Mouse (Mus musculus) midbrain, embryonic 12.5 days (tissue): ENCODE results near the gene Lmntd1. TPM values are rescaled to one million over a fixed set of nuclear protein-coding genes. Genes with fewer than 3 reads are reported as not detected.

Source experiments
- ATAC-seq: fragments of 200-750 bp; cut with Nextera tagmentation; 2 replicates; pipeline ENCODE4 v1.8.0; 2017; ENCODE audit warnings: low read depth, moderate TSS enrichment, moderate library complexity; ENCODE audit not compliant: low FRiP score
- H3K27ac ChIP-seq: fragments of 300-500 bp; sonication (generic); replicated peaks from 2 replicates; pipeline ENCODE4 v1.5.1; 2016; ENCODE audit warnings: mild to moderate bottlenecking
- H3K27me3 ChIP-seq: fragments of 300-500 bp; sonication (generic); 2 replicates; pipeline ENCODE4 v1.6.1; 2016; ENCODE audit warnings: mild to moderate bottlenecking
- H3K36me3 ChIP-seq: fragments of 300-500 bp; sonication (generic); 2 replicates; pipeline ENCODE4 v1.6.1; 2016
- H3K4me1 ChIP-seq: fragments of 300-500 bp; sonication (generic); 2 replicates; pipeline ENCODE4 v1.6.1; 2016
- H3K4me2 ChIP-seq: fragments of 300-500 bp; sonication (generic); replicated peaks from 2 replicates; pipeline ENCODE4 v1.6.1; 2016; ENCODE audit warnings: mild to moderate bottlenecking, moderate library complexity
- H3K4me3 ChIP-seq: fragments of 300-500 bp; sonication (generic); 2 replicates; pipeline ENCODE4 v1.5.1; 2016; ENCODE audit warnings: mild to moderate bottlenecking
- H3K9ac ChIP-seq: fragments of 300-500 bp; sonication (generic); replicated peaks from 2 replicates; pipeline ENCODE4 v1.6.1; 2016; ENCODE audit warnings: mild to moderate bottlenecking, moderate library complexity
- H3K9me3 ChIP-seq: fragments of 300-500 bp; sonication (generic); 2 replicates; pipeline ENCODE4 v1.6.1; 2016; ENCODE audit warnings: mild to moderate bottlenecking
- WGBS: fragments of 180-500 bp; shearing (Covaris S2); methylation state at CpG from one replicate; pipeline ENCODE4 v1.1.7; 2016; 5-methylcytosine and 5-hydroxymethylcytosine counted together
- polyA plus RNA-seq: library from polyadenylated mRNA; unstranded; fragments of >200 nt; fragmentation: Nextera tagmentation; extraction: Ambion mirVana; gene quantifications from 2 replicates; pipeline ENCODE4 v1.2.1, GENCODE M21; 2016

Lmntd1 gene
- polyA plus RNA-seq = 0.43 and 0.46 TPM in 2 replicates

DNA sequence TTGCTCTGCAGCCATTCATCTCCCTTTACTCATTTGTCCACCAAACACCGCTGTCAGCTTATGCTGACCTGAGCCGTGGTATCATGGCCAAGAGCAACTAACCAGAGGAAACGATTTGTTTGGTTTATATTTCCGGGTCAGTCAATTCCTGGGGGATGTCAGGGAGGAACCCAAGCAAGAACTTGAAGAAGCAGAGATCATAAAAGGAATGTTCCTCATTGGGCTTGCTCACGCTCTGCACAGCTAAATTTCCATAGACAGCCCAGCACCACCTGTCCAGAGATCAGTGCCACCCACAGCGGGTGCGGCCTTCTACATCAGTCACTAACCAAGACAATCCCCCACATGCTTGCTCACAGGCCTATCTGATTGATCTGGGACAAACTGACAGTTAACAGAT, at the start of gene Lmntd1:
Gene Lmntd1 (minus strand): TSS at position 101 of the 400 bp plus-strand sequence.
- H3K9me3 ChIP-seq = no peaks in the 10 kb centered on the region
- WGBS = 85% methylated on average over 7 of the region's 7 CpGs
- no peaks in the 10 kb centered on the region for H3K36me3 ChIP-seq
- no peak within 1 kb of the TSS for H3K4me2 ChIP-seq
- H3K9ac ChIP-seq = no peak within 1 kb of the TSS
- ATAC-seq = no peak
- H3K27ac ChIP-seq = no peak within 1 kb of the TSS
- no peak within 1 kb of the TSS for H3K4me3 ChIP-seq
- 0 out of 2 replicates have a peak, but pooled peaks cover 4% of the 10 kb centered on the region for H3K27me3 ChIP-seq
- no peaks in the 10 kb centered on the region for H3K4me1 ChIP-seq

DNA sequence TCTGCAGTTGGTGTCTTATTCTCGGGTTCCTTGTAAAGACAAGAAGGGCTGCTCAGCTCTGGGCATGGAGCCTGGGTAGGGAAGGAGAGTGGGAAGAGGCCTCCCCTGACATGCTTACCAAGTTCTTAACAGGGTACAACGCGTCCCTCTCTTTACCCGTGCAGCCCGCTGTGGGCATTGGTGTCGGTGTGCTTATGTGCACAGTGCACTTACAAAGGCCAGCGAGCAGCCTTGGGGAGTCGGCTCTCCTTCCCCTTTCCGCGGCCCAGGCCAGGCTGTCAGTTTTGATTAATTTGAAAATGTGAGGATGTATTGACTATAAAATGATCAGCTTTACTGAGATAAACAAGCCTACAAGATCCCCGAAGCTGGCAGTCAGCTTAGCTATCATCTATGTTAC, 46.8 kb upstream of the Lmntd1 start:
- Histone ChIP-seq H3K27ac (no peak overlapping the region), H3K9ac (no peak overlapping the region), H3K4me2 (no peak overlapping the region), H3K4me3 (no peak overlapping the region), H3K36me3 (no peaks in the 10 kb centered on the region), H3K9me3 (0 out of 2 replicates have a peak, but pooled peaks cover 5% of the 10 kb centered on the region), H3K4me1 (no peaks in the 10 kb centered on the region), H3K27me3 (no peaks in the 10 kb centered on the region)
- ATAC-seq = no peak
- 81% methylated on average over 11 of the region's 11 CpGs for WGBS

DNA sequence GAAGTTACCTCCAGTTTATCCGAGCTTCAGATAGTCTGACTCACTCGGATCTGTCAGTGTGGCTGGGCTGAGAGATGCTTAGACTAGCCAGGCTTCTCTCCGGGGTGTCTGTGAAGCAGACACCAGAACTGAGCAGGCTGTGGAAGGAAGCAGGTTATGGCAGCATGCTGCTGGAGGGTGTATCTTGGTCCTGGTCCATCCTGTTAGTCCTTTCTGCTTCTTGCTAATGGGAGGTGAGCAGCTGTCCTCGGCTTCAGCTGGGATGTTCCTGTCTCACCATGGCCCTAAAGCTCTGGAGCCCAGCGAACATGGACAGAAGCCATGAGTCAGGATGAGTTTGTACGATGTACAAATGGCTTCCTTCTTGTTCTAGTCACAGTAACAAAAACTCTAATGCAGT, 45.0 kb upstream of the Lmntd1 start:
- H3K4me2 ChIP-seq = no peak overlapping the region
- peaks cover 3% of the 10 kb centered on the region; the same call in 1 of the 2 replicates for H3K4me1 ChIP-seq
- ATAC-seq = no peak
- H3K27ac ChIP-seq = no peak overlapping the region
- no peak overlapping the region for H3K4me3 ChIP-seq
- no peaks in the 10 kb centered on the region for H3K27me3 ChIP-seq
- H3K9me3 ChIP-seq = 0 out of 2 replicates have a peak, but pooled peaks cover 6% of the 10 kb centered on the region
- no peak overlapping the region for H3K9ac ChIP-seq
- WGBS = 75% methylated on average over 6 of the region's 6 CpGs
- H3K36me3 ChIP-seq = no peaks in the 10 kb centered on the region

DNA sequence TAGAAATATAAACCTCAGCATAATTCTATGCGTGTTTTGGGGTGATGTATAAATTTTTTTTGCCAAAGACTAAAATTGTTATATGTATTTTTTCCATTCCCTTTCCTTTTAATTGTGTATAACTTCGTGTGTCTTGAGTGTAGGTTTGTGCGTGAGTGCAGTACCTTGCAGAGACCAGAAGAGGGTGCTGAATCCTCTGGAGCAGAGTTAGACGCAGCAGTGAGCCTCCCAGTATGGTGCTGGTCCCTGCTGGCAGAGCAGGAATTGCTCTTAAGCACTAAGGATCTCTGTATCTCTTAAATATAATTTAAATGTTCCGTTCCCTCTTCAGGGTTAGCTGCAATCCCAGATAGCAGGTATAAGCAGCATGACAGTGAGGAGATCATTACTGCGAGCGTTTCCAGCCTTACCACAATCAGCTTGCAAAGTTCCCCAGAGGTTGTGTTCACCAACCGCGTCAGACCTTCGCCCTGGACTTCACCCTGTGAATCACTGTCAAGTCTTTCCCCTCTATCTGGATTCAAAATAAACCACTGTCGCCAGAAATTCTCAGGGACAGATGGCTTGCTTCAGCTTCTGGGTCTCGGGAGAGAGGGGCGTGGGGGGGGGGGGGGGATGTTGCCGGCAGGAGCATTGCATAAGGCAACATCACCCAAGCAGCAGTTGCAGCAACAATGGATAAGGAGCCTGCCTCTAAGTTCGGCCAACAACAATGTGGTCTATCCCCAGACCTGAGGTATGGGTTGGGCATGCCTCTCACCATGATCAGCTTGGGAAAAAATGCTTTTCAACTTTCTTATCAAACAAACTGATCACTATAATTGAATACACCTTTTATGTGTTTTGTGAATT, 42.8 kb upstream of the Lmntd1 start:
- Histone ChIP-seq H3K36me3 (no peaks in the 10 kb centered on the region), H3K27ac (no peak overlapping the region), H3K9me3 (0 out of 2 replicates have a peak, but pooled peaks cover 6% of the 10 kb centered on the region), H3K4me2 (no peak overlapping the region), H3K9ac (no peak overlapping the region), H3K27me3 (no peaks in the 10 kb centered on the region), H3K4me1 (peaks cover 8% of the 10 kb centered on the region; the same call in 1 of the 2 replicates), H3K4me3 (no peak overlapping the region)
- 81% methylated on average over 15 of the region's 15 CpGs for WGBS
- no peak for ATAC-seq

DNA sequence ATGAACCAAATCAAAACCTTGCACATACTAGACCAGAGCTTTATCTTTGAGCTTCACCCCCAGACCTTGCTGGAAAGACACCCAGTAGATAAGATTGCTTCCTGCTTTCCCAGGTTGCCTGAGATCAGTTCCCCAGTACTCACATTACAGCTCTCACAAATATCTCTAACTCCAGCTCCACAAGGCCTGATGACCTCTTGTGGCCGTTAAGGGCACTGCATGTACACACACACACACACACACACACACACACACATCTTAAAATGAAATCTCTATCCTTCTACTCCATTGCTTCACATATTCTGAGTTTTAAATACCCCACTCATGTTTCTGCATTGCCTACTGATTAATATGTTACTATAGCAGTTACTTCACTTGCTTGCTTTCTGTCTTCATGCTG, 41.6 kb upstream of the Lmntd1 start:
- no peaks in the 10 kb centered on the region for H3K27me3 ChIP-seq
- H3K27ac ChIP-seq = no peak overlapping the region
- H3K4me2 ChIP-seq = no peak overlapping the region
- H3K4me1 ChIP-seq = peaks cover 8% of the 10 kb centered on the region; the same call in 1 of the 2 replicates
- no peak overlapping the region for H3K9ac ChIP-seq
- ATAC-seq = no peak
- no peaks in the 10 kb centered on the region for H3K36me3 ChIP-seq
- WGBS = 95% methylated on average over 1 of the region's 1 CpGs
- no peak overlapping the region for H3K4me3 ChIP-seq
- H3K9me3 ChIP-seq = 0 out of 2 replicates have a peak, but pooled peaks cover 7% of the 10 kb centered on the region

DNA sequence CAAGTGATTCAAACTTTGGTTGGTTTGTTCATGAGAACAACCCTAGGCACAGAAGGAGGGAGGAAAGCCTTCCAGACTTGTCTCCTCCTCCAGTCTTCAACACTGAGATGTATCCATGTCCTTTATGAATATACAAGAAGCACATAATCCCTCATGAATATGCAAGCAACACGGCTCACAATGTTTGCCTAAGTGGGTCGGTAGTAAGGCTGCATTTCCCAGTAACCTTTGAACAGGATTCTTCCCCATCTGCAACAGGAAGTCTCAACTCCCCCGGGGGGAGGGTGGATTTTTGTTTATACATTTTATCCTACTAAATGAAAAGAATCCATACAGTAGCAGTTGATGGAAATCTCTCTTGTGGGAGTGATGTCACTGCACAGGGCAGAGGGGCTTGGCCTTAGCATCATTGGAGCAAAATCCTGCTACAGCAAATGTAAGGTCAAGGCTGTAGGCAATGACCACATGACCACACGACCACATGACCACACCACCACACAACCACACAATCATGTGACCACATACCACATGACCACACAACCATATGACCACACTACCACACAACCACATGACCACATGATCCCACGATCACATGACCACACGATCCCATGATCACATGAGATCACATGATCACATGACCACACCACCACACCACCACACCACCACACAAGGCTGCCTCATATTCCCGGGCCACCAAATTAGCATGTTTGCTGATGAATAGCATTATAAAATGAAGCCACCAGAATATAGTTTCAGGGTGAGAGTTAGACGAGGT, 40.1 kb upstream of the Lmntd1 start:
- Histone ChIP-seq H3K4me2 (no peak overlapping the region), H3K9me3 (0 out of 2 replicates have a peak, but pooled peaks cover 12% of the 10 kb centered on the region), H3K4me3 (no peak overlapping the region), H3K9ac (no peak overlapping the region), H3K27me3 (no peaks in the 10 kb centered on the region), H3K27ac (peak overlapping the region; percentile 35; the same call in 1 of the 2 replicates), H3K36me3 (no peaks in the 10 kb centered on the region), H3K4me1 (peaks cover 8% of the 10 kb centered on the region; the same call in 1 of the 2 replicates)
- WGBS = 67% methylated on average over 8 of the region's 8 CpGs
- ATAC-seq = peak; percentile 69

DNA sequence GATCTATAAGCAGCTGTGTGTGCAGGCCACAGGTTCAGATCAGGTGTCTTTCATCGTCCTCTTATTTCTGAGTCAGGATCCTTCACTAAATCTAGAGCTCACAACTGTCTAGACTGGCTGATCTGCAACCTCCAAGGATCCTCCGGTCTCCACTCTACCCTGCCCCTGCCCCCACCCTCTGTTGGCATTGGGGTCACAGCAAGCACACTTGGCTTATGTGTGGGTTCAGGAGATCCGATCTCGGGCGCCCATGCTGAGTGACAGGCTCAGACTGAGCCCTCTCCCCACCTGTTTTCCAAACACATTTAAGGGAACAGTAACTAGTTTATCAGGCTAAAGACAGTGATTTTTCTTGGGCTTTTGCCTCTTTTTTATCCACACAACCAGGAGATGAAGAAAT, 39.5 kb upstream of the Lmntd1 start:
- Histone ChIP-seq H3K9me3 (0 out of 2 replicates have a peak, but pooled peaks cover 12% of the 10 kb centered on the region), H3K4me3 (no peak overlapping the region), H3K27me3 (no peaks in the 10 kb centered on the region), H3K4me2 (no peak overlapping the region), H3K27ac (no peak overlapping the region), H3K9ac (no peak overlapping the region), H3K36me3 (no peaks in the 10 kb centered on the region), H3K4me1 (peaks cover 8% of the 10 kb centered on the region; the same call in 1 of the 2 replicates)
- 67% methylated on average over 5 of the region's 5 CpGs for WGBS
- ATAC-seq = peak; percentile 48; the same call in 1 of the 2 replicates

DNA sequence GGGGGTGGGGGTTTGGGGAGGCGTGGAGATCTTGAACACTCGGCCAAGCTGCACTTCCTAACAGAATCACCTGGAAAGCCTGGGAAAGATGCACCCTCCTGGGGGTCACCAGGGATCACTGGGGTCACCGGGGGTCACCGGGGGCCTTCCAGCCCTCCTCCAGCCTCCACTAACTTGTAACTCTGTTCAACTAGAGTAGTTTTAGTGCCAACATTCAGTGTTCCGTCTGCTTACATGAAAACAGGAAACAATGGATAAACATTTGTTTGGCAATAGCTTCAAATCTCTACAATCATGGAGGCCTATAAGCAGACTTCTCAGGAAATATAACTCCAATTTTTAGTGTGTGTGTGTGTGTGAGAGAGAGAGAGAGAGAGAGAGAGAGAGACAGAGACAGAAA, 38.9 kb upstream of the Lmntd1 start:
- Histone ChIP-seq H3K27me3 (no peaks in the 10 kb centered on the region), H3K9ac (no peak overlapping the region), H3K27ac (no peak overlapping the region), H3K4me3 (no peak overlapping the region), H3K36me3 (no peaks in the 10 kb centered on the region), H3K9me3 (0 out of 2 replicates have a peak, but pooled peaks cover 12% of the 10 kb centered on the region), H3K4me1 (peaks cover 8% of the 10 kb centered on the region; the same call in 1 of the 2 replicates), H3K4me2 (no peak overlapping the region)
- 76% methylated on average over 5 of the region's 5 CpGs for WGBS
- no peak for ATAC-seq

DNA sequence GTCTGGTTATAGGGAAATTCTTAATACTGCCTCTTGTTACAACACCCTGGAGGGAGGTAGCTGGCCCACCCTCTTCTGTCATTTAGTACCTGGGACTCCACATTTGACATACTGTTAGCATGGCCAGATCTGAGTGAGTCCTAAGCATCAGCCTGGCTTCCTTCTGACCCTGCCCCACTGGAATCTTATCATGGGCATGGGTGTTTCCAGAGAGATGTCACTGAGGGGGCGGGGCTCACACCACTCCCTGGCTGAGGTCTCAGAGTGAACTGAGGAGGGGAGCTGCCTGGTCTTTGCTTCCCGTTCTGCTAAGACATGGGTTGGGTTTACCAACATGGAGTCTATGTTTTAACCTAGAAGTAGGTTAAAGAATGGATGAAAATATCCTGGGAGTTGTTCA, 37.9 kb upstream of the Lmntd1 start:
- 0 out of 2 replicates have a peak, but pooled peaks cover 12% of the 10 kb centered on the region for H3K9me3 ChIP-seq

DNA sequence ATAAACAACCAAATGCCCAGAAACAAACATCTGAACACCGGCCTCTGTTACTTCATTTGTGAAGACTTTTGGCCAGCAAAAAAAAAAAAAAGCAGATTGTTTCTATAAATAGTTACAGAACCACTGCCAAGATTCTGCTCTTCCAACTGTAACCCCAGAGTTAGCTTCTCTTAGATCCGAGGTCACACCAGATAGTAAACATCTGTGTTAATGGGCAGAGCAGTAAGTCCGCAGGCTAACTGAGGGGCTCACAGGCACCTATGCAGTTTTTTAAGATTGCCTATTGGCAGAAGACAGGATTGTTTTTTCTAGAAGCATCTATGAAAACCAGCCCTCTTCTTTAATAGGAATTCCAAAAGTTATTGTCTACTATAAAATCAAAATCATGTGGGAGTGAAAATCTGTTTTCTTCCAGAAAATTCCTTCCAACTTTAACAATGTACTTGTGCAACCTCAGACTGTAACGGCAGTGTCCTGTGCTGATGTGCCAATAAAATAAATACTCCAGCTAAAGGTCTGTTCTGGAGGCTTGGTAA, 26.9 kb upstream of the Lmntd1 start:
- Histone ChIP-seq H3K4me2 (no peak overlapping the region), H3K27ac (no peak overlapping the region), H3K36me3 (no peaks in the 10 kb centered on the region), H3K9ac (no peak overlapping the region), H3K4me3 (no peak overlapping the region), H3K4me1 (no peaks in the 10 kb centered on the region), H3K27me3 (no peaks in the 10 kb centered on the region), H3K9me3 (peaks cover 6% of the 10 kb centered on the region; the same call in 1 of the 2 replicates)
- WGBS = 89% methylated on average over 4 of the region's 4 CpGs
- ATAC-seq = no peak

More for the DNA sequence above, 37.9 kb upstream of the Lmntd1 start:
- Histone ChIP-seq H3K9ac (no peak overlapping the region), H3K4me2 (no peak overlapping the region), H3K36me3 (no peaks in the 10 kb centered on the region), H3K27ac (no peak overlapping the region), H3K4me3 (no peak overlapping the region), H3K27me3 (no peaks in the 10 kb centered on the region), H3K4me1 (peaks cover 8% of the 10 kb centered on the region; the same call in 1 of the 2 replicates)
- no peak for ATAC-seq
- WGBS = 90% methylated on average over 2 of the region's 2 CpGs

DNA sequence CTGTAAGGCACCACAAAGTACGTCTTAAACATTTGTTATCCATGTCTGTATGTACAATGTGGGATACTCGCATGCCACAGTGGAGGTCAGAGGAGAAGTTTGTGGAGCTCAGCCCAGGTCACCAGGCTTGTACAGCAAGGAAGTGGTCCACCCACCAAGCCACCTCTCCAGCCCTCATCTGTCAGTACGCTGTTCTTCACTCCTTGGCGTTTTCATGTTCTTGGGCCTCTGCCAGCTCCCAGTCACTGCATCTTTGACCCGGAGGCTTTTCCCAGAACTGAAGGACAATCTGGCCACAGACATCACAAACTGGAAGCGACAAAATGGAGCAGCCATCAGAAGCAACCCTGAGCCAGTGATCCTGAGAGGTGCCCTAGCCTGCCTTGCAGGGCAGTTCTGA, 24.1 kb upstream of the Lmntd1 start:
- Histone ChIP-seq H3K9ac (no peak overlapping the region), H3K4me1 (no peaks in the 10 kb centered on the region), H3K4me3 (no peak overlapping the region), H3K27me3 (no peaks in the 10 kb centered on the region), H3K27ac (no peak overlapping the region), H3K4me2 (no peak overlapping the region), H3K36me3 (no peaks in the 10 kb centered on the region), H3K9me3 (peaks cover 6% of the 10 kb centered on the region; the same call in 1 of the 2 replicates)
- 87% methylated on average over 6 of the region's 6 CpGs for WGBS
- ATAC-seq = no peak
